Mouse (Mus musculus) natural killer cell, adult 2 months (primary cell): ENCODE measurements around the gene Mboat7.

Experiments
- DNase-seq, 2 experiments: peaks; one replicate each; pipeline ENCODE4 v3.0.0; 2022; ENCODE audit warnings: low spot score in 2 of 2

Mboat7 gene

DNA sequence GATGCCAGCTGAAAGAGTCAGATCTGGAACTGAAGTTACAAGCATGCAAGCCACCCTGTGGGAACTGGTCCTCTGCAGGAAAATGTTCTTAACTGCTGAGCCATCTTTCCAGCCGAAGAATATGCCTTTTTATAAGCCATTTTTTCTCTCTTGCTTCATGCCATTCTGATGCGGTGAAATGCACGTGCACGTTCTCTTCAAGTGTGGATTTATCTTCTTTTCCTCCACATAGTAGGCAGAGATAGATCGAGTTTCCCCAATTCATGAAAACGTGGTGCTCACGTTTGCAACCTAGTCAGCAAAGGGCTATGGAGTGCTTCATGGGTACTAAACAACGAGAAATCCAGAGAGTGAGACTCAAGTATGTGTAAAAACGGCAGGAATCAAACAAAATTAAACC is 49.5 kb downstream of the Mboat7 start:
- no peak for DNase-seq

DNA sequence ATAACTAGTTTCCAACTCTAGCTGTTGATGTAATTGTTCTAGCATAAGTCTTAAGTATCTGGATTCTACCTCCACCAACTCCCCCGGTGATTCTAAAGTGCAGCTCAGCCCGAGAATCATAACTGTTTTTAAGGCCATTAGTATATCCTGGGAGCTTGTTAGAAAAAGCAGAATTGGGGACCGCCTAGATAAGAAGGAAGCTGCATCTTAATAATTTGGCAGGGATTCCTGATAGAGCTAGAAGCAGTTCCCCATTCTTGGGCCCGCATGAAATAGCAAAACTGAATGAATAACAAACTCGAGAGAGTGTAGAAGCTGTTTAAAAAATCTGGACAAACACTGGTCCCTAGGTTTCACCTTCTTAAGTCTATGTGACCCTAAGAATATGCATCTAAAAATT is 49.9 kb downstream of the Mboat7 start:
- no peak for DNase-seq

DNA sequence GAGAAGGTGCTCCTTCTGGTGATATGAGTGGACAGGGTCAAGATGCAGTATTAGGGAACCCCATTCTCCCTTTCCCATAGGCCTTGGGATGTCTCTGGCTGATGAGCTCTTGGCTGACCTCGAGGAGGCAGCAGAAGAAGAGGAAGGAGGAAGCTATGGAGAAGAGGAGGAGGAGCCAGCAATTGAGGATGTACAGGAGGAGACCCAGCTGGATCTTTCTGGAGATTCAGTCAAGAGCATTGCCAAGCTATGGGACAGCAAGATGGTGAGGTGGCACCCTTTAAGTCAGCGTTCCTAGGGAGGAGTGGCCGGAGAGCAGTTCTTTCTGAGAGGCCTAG is 62.9 kb downstream of the Mboat7 start:
- DNase-seq: no peak

DNA sequence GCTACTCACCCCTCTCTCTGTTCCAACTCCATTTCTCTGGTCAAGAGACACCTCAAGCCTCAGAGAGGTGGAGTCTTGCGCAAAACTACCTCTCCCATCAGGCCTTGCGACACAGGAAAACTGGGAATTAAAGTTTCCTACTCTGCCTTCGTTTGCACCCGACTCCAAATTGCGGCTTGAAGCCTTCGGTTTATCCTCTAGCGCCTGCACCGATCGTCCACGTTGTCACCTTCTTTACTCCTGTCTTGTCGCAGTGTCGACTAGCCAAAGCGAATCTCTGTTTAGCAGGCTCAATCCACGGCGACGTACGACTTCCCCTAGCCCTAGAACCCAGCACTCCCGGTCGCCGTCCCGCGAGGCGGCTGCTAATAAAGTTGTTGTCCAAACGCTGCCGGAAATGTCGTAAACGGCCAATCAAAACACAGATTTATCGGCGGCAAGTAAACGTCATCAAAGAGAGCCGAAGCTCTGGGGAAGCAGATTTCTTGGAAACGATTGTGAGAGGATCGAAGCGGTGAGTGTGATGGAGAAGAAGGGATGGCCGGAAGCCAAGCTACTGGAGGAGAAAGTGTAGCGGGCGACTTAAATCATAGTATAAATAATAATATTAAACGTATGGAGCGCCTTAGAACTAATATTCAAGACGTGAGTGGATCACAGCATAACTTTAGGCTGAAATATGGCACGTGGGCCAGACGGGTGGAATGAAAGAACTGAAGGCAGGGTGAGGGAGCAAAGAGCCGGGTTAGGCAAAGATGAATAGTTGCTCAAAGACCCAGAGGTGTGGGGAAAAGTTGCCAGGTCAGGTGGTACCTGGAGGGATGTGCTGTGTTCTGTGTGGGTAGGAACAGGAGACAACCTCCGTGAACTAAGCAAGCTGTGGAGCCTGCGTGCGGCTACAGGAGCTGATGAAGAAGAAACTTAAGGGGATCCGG is 63.5 kb downstream of the Mboat7 start, which contains the start of the genes Tfpt and Prpf31:
TSS of gene Tfpt (minus strand) at position 387 of the 935 bp plus-strand sequence.
TSS of gene Prpf31 (plus strand) at position 443 of the 935 bp plus-strand sequence.
- peak; percentile 93 to 94 for DNase-seq

DNA sequence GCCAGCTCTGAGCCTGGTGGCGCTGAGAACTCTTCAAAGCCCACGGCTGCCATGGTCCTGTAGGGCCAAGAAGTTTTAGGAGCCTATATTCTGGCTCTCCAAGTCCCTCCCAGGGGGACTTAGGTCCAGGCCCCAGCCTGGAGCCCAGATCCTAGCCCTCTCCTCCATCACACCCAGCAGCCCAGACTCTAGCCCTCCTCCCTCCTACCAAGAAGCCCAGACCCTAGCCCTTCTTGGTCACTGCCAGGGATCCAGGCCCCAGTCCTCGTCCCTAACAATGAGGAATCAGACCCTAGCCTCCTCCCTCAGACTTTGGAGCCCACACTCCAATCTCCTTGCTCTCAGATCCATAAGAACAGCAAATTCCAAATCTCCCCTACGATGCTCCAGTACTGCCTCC is 64.3 kb downstream of the Mboat7 start:
- DNase-seq: no peak
